In genomic region chr4:133820166-133820565, GRCm38 (mm10) we compare ENCODE assay signal across 16 mouse cellular contexts.
DNase-seq lines count a peak whose midpoint lies in the region; ATAC-seq lines count a peak whose summit lies in the region.
"Had no signal": no experiment of that assay in that cellular context is flagged by ENCODE, and none has a peak within 500 bp of the region (broad histone marks: within the 10 kb centered on the region; RNA-seq: fewer than 3 reads in every experiment).

No protein-coding gene starts in this region.

- 39% methylated on average over 4 of the region's 4 CpGs for WGBS in embryonic facial prominence, embryonic 13.5 days
- WGBS in embryonic facial prominence, embryonic 10.5 days: 52% methylated on average over 4 of the region's 4 CpGs
- 37% methylated on average over 4 of the region's 4 CpGs for WGBS in limb, embryonic 15.5 days
- WGBS in limb, embryonic 10.5 days: 46% methylated on average over 4 of the region's 4 CpGs
- WGBS in embryonic facial prominence, embryonic 14.5 days: 40% methylated on average over 4 of the region's 4 CpGs
- WGBS in stomach, embryonic 15.5 days: 31% methylated on average over 4 of the region's 4 CpGs

- H3K4me1 ChIP-seq in embryonic facial prominence, embryonic 13.5 days: peaks cover 26% of the 10 kb centered on the region
- peaks cover 29% of the 10 kb centered on the region for H3K4me1 ChIP-seq in embryonic facial prominence, embryonic 10.5 days
- peaks cover 18% of the 10 kb centered on the region for H3K4me1 ChIP-seq in limb, embryonic 15.5 days
- peaks cover 26% of the 10 kb centered on the region for H3K4me1 ChIP-seq in limb, embryonic 10.5 days
- H3K4me1 ChIP-seq in embryonic facial prominence, embryonic 14.5 days (ENCODE audit: control insufficient read depth, insufficient read depth, low read length): peaks cover 17% of the 10 kb centered on the region
- H3K4me1 ChIP-seq in stomach, embryonic 15.5 days: peaks cover 27% of the 10 kb centered on the region

- no peak overlapping the region for H3K4me3 ChIP-seq in embryonic facial prominence, embryonic 13.5 days
- H3K4me3 ChIP-seq in embryonic facial prominence, embryonic 10.5 days: no peak overlapping the region
- H3K4me3 ChIP-seq in limb, embryonic 15.5 days: no peak overlapping the region
- no peak overlapping the region for H3K4me3 ChIP-seq in limb, embryonic 10.5 days
- no peak overlapping the region for H3K4me3 ChIP-seq in embryonic facial prominence, embryonic 14.5 days (ENCODE audit: low read depth, low read length)
- H3K4me3 ChIP-seq in stomach, embryonic 15.5 days (replicated peaks): no peak overlapping the region
- H3K4me3 ChIP-seq: hindbrain, embryonic 12.5 days had no signal

- ATAC-seq in embryonic facial prominence, embryonic 13.5 days (ENCODE audit: insufficient number of reproducible peaks, insufficient read depth, low FRiP score, low TSS enrichment, low read depth): no peak
- no peak for ATAC-seq in limb, embryonic 15.5 days (ENCODE audit: insufficient number of reproducible peaks, low FRiP score, low TSS enrichment, low read depth)
- no peak for ATAC-seq in embryonic facial prominence, embryonic 14.5 days (ENCODE audit: low read depth)
- no peak for ATAC-seq in stomach, embryonic 15.5 days (ENCODE audit: insufficient read depth, low FRiP score, low read depth)
- no peak for ATAC-seq in megakaryocyte, adult 5-6 weeks (ENCODE audit: poor library complexity, severe bottlenecking)
- ATAC-seq: forebrain, embryonic 16.5 days; intestine, embryonic 16.5 days had no signal

- peak overlapping the region; percentile 16; the same call in 1 of the 2 replicates for H3K4me2 ChIP-seq in embryonic facial prominence, embryonic 13.5 days
- no peak overlapping the region for H3K4me2 ChIP-seq in limb, embryonic 15.5 days
- no peak overlapping the region for H3K4me2 ChIP-seq in embryonic facial prominence, embryonic 14.5 days (ENCODE audit: low read depth, low read length)
- H3K4me2 ChIP-seq in stomach, embryonic 15.5 days: peak overlapping the region; percentile 30; the same call in 1 of the 2 replicates
- H3K4me2 ChIP-seq: hindbrain, embryonic 12.5 days; lung, embryonic 14.5 days had no signal

- no peaks in the 10 kb centered on the region for H3K36me3 ChIP-seq in embryonic facial prominence, embryonic 13.5 days
- H3K36me3 ChIP-seq in embryonic facial prominence, embryonic 10.5 days (replicated peaks): no peaks in the 10 kb centered on the region
- H3K36me3 ChIP-seq in limb, embryonic 15.5 days: no peaks in the 10 kb centered on the region
- H3K36me3 ChIP-seq in limb, embryonic 10.5 days: no peaks in the 10 kb centered on the region
- no peaks in the 10 kb centered on the region for H3K36me3 ChIP-seq in embryonic facial prominence, embryonic 14.5 days (ENCODE audit: control insufficient read depth, insufficient read depth, low read length)
- no peaks in the 10 kb centered on the region for H3K36me3 ChIP-seq in stomach, embryonic 15.5 days
- H3K36me3 ChIP-seq: hindbrain, embryonic 12.5 days had no signal

- H3K9me3 ChIP-seq in embryonic facial prominence, embryonic 13.5 days: no peaks in the 10 kb centered on the region
- H3K9me3 ChIP-seq in embryonic facial prominence, embryonic 10.5 days: no peaks in the 10 kb centered on the region
- no peaks in the 10 kb centered on the region for H3K9me3 ChIP-seq in limb, embryonic 15.5 days
- H3K9me3 ChIP-seq in limb, embryonic 10.5 days (replicated peaks): no peaks in the 10 kb centered on the region
- H3K9me3 ChIP-seq in embryonic facial prominence, embryonic 14.5 days (ENCODE audit: control insufficient read depth, low read length): no peaks in the 10 kb centered on the region
- no peaks in the 10 kb centered on the region for H3K9me3 ChIP-seq in stomach, embryonic 15.5 days
- H3K9me3 ChIP-seq: hindbrain, embryonic 12.5 days had no signal

- peak overlapping the region; percentile 55; the same call in 1 of the 2 replicates for H3K27ac ChIP-seq in embryonic facial prominence, embryonic 13.5 days
- no peak overlapping the region for H3K27ac ChIP-seq in embryonic facial prominence, embryonic 10.5 days (replicated peaks)
- peak overlapping the region; percentile 11 for H3K27ac ChIP-seq in limb, embryonic 15.5 days
- H3K27ac ChIP-seq in limb, embryonic 10.5 days: no peak overlapping the region
- H3K27ac ChIP-seq in embryonic facial prominence, embryonic 14.5 days (replicated peaks; ENCODE audit: low read depth, low read length): no peak overlapping the region
- peak overlapping the region; percentile 60 for H3K27ac ChIP-seq in stomach, embryonic 15.5 days
- H3K27ac ChIP-seq: hindbrain, embryonic 12.5 days had no signal

- H3K27me3 ChIP-seq in embryonic facial prominence, embryonic 13.5 days: no peaks in the 10 kb centered on the region
- H3K27me3 ChIP-seq in embryonic facial prominence, embryonic 10.5 days (replicated peaks; ENCODE audit: low read depth, poor library complexity, severe bottlenecking): no peaks in the 10 kb centered on the region
- no peaks in the 10 kb centered on the region for H3K27me3 ChIP-seq in limb, embryonic 15.5 days
- H3K27me3 ChIP-seq in limb, embryonic 10.5 days (ENCODE audit: low read depth, poor library complexity, severe bottlenecking): no peaks in the 10 kb centered on the region
- H3K27me3 ChIP-seq in embryonic facial prominence, embryonic 14.5 days (replicated peaks; ENCODE audit: control insufficient read depth, insufficient read depth, low read length): no peaks in the 10 kb centered on the region
- no peaks in the 10 kb centered on the region for H3K27me3 ChIP-seq in stomach, embryonic 15.5 days (replicated peaks)
- H3K27me3 ChIP-seq: CH12.LX; hindbrain, embryonic 12.5 days had no signal

- H3K9ac ChIP-seq in embryonic facial prominence, embryonic 13.5 days: no peak overlapping the region
- H3K9ac ChIP-seq in limb, embryonic 15.5 days: no peak overlapping the region
- 0 out of 2 replicates have a peak overlapping the region, but pooled peaks have one; percentile 26 for H3K9ac ChIP-seq in embryonic facial prominence, embryonic 14.5 days (ENCODE audit: low read depth, low read length)
- H3K9ac ChIP-seq in stomach, embryonic 15.5 days: no peak overlapping the region
- H3K9ac ChIP-seq: hindbrain, embryonic 12.5 days; lung, embryonic 14.5 days had no signal

- no peak for DNase-seq in embryonic facial prominence, embryonic 10.5 days (ENCODE audit: low spot score)
- no peak for DNase-seq in limb, embryonic 10.5 days (ENCODE audit: low spot score)
- no peak for DNase-seq in embryonic facial prominence, embryonic 14.5 days (ENCODE audit: low spot score)
- no peak for DNase-seq in left cerebral cortex, adult 8-10 months (ENCODE audit: low spot score in 2 of 2)
- DNase-seq: adrenal gland, postnatal 14 days; gastrocnemius, postnatal 14 days; lung, embryonic 14.5 days; right cerebral cortex, adult 18-20 months had no signal

Comparison
In these comparisons a context has a peak if more than half of its experiments do, and no peak if none do; other contexts are left out.
1. H3K27ac ChIP-seq: peak in embryonic facial prominence, embryonic 13.5 days (single experiment), limb, embryonic 15.5 days (single experiment) and stomach, embryonic 15.5 days (single experiment); none in embryonic facial prominence, embryonic 10.5 days (single experiment), limb, embryonic 10.5 days (single experiment) and embryonic facial prominence, embryonic 14.5 days (single experiment).
2. H3K4me2 ChIP-seq: peak in embryonic facial prominence, embryonic 13.5 days (single experiment) and stomach, embryonic 15.5 days (single experiment); none in limb, embryonic 15.5 days (single experiment) and embryonic facial prominence, embryonic 14.5 days (single experiment).